Mouse (Mus musculus): ENCODE data around the gene Scarf1. TPM values are rescaled to one million over a fixed set of nuclear protein-coding genes. Genes with fewer than 3 reads are reported as not detected.

Gene Scarf1
- polyA plus RNA-seq (2012; ENCODE audit: low replicate concordance), result 0.98 and 4.7 TPM in 2 replicates

GRCm38 (mm10) chr11:75513336-75513735, at the start of gene Scarf1:
Scarf1 (plus strand) TSS chr11:75513540.

GRCm38 (mm10) chr11:75486601-75487285, 26.6 kb upstream of the Scarf1 start, which contains the start of gene Prpf8:
Prpf8 (plus strand) TSS chr11:75486816.

DNA sequence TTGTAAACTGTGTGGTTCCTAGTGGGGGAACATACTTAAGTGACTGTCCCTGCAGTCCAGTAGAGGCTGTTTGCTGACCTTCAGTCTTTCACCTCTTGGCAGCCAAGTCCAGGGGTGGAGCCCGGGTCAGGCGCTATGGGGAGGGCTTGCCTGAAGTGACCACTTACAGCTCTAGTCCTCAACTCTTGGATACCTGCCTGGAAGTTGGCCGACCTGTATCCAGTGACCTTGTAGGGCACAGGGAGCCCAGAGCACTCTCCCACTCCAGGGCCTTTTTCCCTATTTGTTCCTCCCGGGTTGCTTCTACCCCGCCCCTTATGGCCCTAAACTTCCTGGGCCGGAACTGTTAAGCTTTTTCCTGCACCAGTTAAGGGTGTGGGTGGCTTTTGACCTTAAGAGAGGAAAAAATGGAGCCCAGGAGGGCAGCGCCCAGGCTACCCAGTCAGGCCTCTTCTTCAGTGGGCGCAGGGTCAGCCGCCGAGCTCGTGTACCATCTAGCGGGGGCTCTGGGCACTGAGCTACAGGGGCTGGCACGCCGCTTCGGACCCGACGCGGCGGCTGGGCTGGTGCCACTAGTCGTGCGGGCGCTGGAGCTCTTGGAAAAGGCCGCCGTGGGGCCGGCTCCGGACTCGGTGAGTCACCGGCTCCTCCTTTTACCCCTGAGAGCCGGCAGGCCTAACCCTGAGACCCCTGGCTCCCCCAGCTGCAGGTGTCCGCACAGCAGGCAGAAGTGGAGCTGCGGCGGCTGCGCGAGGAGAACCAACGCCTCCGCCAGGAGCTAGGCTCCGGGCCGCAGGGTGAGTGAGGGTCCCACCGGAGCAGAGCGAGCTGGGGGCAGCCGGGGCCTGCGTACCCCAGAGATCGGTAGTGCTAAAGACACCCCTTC, 3.4 kb upstream of the Scarf1 start, which contains the start of gene Rilp:
Gene Rilp (plus strand): TSS at position 354 of the 886 bp plus-strand sequence.

DNA sequence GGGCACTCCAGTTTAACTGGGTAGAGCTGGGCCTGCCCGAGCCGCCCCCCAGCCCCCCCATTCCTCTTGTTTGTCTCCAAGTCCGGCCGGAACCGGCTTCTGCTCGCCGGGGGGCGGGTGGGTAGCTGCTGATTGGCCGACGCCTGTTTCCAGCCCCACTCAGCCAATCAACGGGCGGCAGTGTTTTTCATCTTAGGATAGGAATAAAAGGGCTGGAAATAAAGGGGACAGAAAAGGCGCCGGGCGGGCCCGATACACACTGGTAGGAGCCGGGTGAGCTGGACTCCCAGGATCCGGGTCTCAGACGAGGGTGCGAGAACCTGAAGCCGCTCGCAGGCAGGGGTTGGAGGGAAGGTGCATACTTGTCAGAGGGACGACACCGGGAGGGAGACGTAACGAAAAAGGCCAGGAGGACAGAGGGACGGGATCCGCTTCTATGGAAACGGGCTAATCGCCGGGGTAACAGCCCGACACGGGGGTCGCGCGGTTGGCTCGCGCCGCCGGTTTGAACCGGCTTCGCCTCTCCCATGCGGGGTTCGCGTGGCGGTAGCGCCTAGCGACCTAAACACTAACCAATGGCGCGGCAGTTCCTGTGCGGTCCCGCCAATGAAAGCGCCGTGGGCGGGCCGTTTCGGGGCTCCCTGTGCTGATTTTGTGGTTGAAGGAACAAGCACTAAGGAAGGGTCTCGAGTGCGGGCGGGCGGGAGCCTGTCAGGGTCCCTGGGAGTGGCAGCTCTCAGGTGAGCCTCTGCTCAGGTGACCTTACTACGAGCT, 18.3 kb downstream of the Scarf1 start, which contains the start of gene Slc43a2:
Gene Slc43a2 (plus strand): TSS at position 226 of the 774 bp plus-strand sequence.

Other genes starting within 250 kb of the Scarf1 start
- gene Rpa1, start 165.2 kb upstream of the Scarf1 start, polyA plus RNA-seq (2012; ENCODE audit: low replicate concordance), result 36.1 and 98.9 TPM in 2 replicates
- 1.1 and 1.2 TPM in 2 replicates for gene Smyd4, start 165.1 kb upstream of the Scarf1 start, polyA plus RNA-seq (2012; ENCODE audit: low replicate concordance)
- gene Serpinf1, start 90.8 kb upstream of the Scarf1 start, polyA plus RNA-seq (2012; ENCODE audit: low replicate concordance), result 1.7 TPM in 2 replicates
- 0.23 TPM in 1 of 2 replicates, not detected in the other for gene Serpinf2, start 73.9 kb upstream of the Scarf1 start, polyA plus RNA-seq (2012; ENCODE audit: low replicate concordance)
- gene Wdr81, start 58.8 kb upstream of the Scarf1 start, polyA plus RNA-seq (2012; ENCODE audit: low replicate concordance), result 39.0 and 68.5 TPM in 2 replicates
- 4.8 and 7.8 TPM in 2 replicates for gene Tlcd2, start 51.8 kb upstream of the Scarf1 start, polyA plus RNA-seq (2012; ENCODE audit: low replicate concordance)
- 27.1 and 69.4 TPM in 2 replicates for gene Prpf8, start 26.7 kb upstream of the Scarf1 start, polyA plus RNA-seq (2012; ENCODE audit: low replicate concordance)
- 0.30 and 1.1 TPM in 2 replicates for gene Rilp, start 3.4 kb upstream of the Scarf1 start, polyA plus RNA-seq (2012; ENCODE audit: low replicate concordance)
- gene Slc43a2, start 18.2 kb downstream of the Scarf1 start, polyA plus RNA-seq (2012; ENCODE audit: low replicate concordance), result 17.5 and 29.1 TPM in 2 replicates
- gene Pitpna, start 74.6 kb downstream of the Scarf1 start, polyA plus RNA-seq (2012; ENCODE audit: low replicate concordance), result 18.7 and 52.8 TPM in 2 replicates
- gene Inpp5k, start 117.4 kb downstream of the Scarf1 start, polyA plus RNA-seq (2012; ENCODE audit: low replicate concordance), result 7.7 and 60.5 TPM in 2 replicates
- 19.6 and 58.4 TPM in 2 replicates for gene Myo1c, start 137.0 kb downstream of the Scarf1 start, polyA plus RNA-seq (2012; ENCODE audit: low replicate concordance)
- 108 and 131 TPM in 2 replicates for gene Crk, start 165.7 kb downstream of the Scarf1 start, polyA plus RNA-seq (2012; ENCODE audit: low replicate concordance)
- 61.8 and 64.0 TPM in 2 replicates for gene Ywhae, start 219.3 kb downstream of the Scarf1 start, polyA plus RNA-seq (2012; ENCODE audit: low replicate concordance)